Mouse (Mus musculus) thymus, postnatal 10 days (tissue): ENCODE results near the gene Mapk13.
"Not testable (repeated sequence)": the region's sequence is repeated elsewhere in the genome, so short reads cannot be mapped to it uniquely, and the experiment has no call there.

ENCODE experiments used
- DNase-seq, 2 experiments: peaks; one replicate each; pipeline ENCODE4 v3.0.0; 2021; ENCODE audit warnings: low spot score in 2 of 2

Mapk13 gene

GRCm38 (mm10) chr17:28814529-28815097, 45.5 kb downstream of the Mapk13 start:
- no peak for DNase-seq

- no peak for DNase-seq
Measured at GRCm38 (mm10) chr17:28815384-28816004, 46.4 kb downstream of the Mapk13 start.

- not testable (repeated sequence) for DNase-seq
Measured at GRCm38 (mm10) chr17:28816326-28816725, 47.2 kb downstream of the Mapk13 start.

- DNase-seq: no peak
Measured at GRCm38 (mm10) chr17:28816875-28817811, 48.0 kb downstream of the Mapk13 start.

DNA sequence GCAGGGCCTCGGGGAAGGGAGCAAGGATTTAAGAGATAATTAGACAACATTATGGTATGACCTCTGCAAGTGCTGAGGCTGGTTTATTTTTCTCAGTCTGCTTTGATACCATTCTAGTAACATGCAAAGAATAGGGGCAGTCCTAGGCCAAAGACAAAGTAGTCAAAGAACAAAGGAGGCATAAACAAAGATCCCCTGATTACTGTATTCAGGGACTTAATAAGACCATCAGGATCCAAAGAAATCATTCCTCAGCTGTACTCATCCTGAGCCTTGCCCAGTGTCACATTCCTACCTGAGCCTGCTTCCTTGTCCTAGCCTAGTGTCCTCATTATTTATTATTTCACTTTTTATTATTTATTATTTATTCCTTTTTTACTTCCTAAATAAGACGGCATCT, 51.1 kb downstream of the Mapk13 start:
- DNase-seq: no peak

DNA sequence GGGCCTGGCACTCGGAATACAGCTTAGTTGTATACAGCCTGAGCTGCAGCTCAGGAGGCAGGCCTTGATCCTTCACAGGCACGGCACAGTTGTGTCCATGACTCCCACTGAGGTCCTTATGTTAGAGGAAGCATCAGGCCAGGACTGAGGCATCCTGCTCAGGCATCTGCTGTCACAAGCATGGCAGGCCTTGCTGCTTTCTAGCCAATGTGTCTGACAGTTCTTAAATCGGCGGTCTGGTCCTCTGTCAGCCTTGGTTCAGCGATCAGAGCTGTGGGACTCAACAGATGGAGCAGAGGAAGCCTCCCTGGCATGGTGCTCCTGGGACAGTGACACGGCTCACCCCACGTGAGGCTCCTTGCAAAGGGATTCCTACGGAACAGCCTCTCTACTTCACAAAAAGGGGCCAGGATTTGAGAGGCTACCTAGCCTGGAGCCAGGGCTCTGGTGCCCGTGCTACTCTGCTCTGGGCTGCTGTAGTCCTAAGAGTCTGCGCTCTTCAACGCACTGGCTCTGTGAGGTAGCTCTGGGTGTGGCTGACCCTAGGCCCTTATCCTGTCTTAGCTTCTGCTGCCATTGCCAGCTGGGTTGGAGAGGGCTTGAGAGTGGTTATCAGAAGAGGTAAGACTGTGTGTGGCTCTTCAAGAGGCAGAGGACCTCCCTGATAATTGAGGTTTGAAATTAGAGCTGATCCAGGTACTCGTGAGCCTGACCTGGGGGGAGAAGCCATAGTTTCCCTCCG, 54.1 kb downstream of the Mapk13 start:
- DNase-seq: no peak

DNA sequence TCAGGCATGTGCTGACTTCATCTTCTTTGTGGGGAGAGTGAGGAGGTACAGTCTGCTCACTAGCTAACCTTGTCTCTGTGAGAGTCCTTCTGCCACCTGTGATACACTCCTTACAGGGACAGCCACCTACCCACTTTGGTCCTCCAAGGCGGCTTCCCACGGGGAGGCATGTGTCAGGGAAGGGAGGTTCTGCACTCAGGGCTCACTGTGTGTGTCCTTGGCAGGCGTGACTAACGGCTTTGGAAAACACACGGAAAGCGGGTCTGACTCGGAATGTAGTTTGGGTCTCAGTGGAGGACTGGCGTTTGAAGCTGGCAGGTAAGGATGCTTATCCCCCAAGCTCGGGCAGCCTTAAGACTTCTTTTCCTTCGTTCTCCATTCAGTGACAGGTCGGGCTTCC, 54.7 kb downstream of the Mapk13 start:
- DNase-seq: no peak

- DNase-seq: no peak
Measured at GRCm38 (mm10) chr17:28824896-28825295, 55.8 kb downstream of the Mapk13 start.

- no peak for DNase-seq
Measured at GRCm38 (mm10) chr17:28825359-28826041, 56.4 kb downstream of the Mapk13 start.

DNA sequence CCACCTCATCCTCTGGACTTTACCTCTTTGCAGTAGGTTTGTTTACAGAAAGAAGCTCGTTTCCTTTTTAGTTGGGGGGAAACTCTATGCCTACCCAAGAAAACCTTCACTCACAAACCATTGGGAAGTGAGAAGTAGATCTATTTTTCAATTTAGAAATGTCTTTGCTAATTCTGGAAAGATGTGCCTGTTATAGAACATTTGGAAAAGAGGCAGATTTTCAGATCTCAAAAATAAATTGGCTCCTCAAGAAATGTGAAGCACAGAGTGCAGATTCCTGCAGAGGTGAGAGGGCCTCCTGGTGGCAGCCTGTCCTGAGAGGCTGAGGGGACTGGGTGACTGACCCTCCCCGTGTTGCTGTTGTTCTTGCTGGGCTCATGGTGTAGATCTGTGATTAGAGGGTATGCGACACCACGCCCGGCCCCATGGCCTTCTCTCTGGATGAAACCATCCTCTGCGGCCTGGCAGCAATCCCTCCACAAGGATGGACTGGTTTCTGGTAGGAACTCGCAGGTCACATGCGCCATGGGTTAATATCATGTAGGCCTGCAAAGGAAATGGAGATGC, 58.7 kb downstream of the Mapk13 start:
- DNase-seq: no peak

DNA sequence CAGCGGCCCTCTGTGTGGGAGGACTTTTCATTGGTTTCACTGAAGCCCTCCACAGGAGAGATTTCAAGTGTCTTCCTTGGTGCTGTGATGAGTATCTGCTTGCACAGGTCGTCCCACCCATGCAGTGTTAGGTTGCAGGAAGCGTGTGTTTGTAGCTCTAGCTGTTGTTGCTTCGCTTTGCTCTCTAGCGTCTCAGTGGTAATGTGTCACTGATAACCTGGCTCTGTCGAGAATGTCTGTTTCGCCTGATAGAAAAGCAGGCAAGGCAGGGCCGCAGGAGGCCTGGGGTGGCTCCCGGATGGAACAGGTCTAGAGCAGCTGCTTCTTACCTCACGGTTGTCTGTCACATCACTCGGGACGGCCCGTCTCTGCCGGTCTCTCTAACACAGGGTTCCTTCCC, 60.0 kb downstream of the Mapk13 start:
- no peak for DNase-seq
